Mouse (Mus musculus): ENCODE results near the gene Ogdh. TPM values are rescaled to one million over a fixed set of nuclear protein-coding genes. Genes with fewer than 3 reads are reported as not detected.
"Not testable (repeated sequence)": the region's sequence is repeated elsewhere in the genome, so short reads cannot be mapped to it uniquely, and the experiment has no call there.

The Ogdh gene
- 112 TPM in 2 replicates for polyA plus RNA-seq (2014; fragmentation: Nextera tagmentation; extraction: Ambion mirVana)

- DNase-seq (ENCODE audit: low spot score), result peak; percentile 100
- peak within 1 kb of the TSS; percentile 89 for H3K4me3 ChIP-seq (ENCODE audit: low read depth, low read length)
- H3K36me3 ChIP-seq (ENCODE audit: control insufficient read depth, insufficient read depth, low read length), result no peaks in the 10 kb centered on the region
- H3K4me1 ChIP-seq (replicated peaks; ENCODE audit: control insufficient read depth, insufficient read depth, low read length), result peaks cover 6% of the 10 kb centered on the region; the same call in 1 of the 2 replicates
- H3K4me2 ChIP-seq (ENCODE audit: low read length), result peak within 1 kb of the TSS; percentile 62
- peak; percentile 98 for ATAC-seq (replicated peaks; ENCODE audit: low FRiP score, low TSS enrichment, low read depth)
- no peaks in the 10 kb centered on the region for H3K9me3 ChIP-seq (ENCODE audit: control insufficient read depth, low read length)
- peak within 1 kb of the TSS; percentile 84 for H3K27ac ChIP-seq (ENCODE audit: low read depth)
- H3K9ac ChIP-seq (ENCODE audit: low read length), result peak within 1 kb of the TSS; percentile 64
- H3K27me3 ChIP-seq (replicated peaks; ENCODE audit: control insufficient read depth, insufficient read depth, low read length), result no peaks in the 10 kb centered on the region
- 0% methylated on average over 68 of the region's 77 CpGs for WGBS
Measured at GRCm38 (mm10) chr11:6291401-6292115, at the start of gene Ogdh. Gene Ogdh (plus strand): TSS chr11:6291633.

GRCm38 (mm10) chr11:6244707-6245106 is 46.7 kb upstream of the Ogdh start:
- H3K27me3 ChIP-seq (replicated peaks; ENCODE audit: control insufficient read depth, insufficient read depth, low read length), result no peaks in the 10 kb centered on the region
- H3K9me3 ChIP-seq (ENCODE audit: control insufficient read depth, low read length), result no peaks in the 10 kb centered on the region
- H3K4me3 ChIP-seq (ENCODE audit: low read depth, low read length), result no peak overlapping the region
- DNase-seq (ENCODE audit: low spot score) (no peak), ATAC-seq (replicated peaks; ENCODE audit: low FRiP score, low TSS enrichment, low read depth) (no peak)
- H3K36me3 ChIP-seq (ENCODE audit: control insufficient read depth, insufficient read depth, low read length), result no peaks in the 10 kb centered on the region
- H3K27ac ChIP-seq (ENCODE audit: low read depth), result no peak overlapping the region
- WGBS, result 58% methylated on average over 16 of the region's 19 CpGs
- H3K4me2 ChIP-seq (ENCODE audit: low read length), result no peak overlapping the region
- H3K9ac ChIP-seq (ENCODE audit: low read length), result no peak overlapping the region
- H3K4me1 ChIP-seq (replicated peaks; ENCODE audit: control insufficient read depth, insufficient read depth, low read length), result no peaks in the 10 kb centered on the region

GRCm38 (mm10) chr11:6252248-6252647 is 39.2 kb upstream of the Ogdh start:
- H3K9ac ChIP-seq (ENCODE audit: low read length), result no peak overlapping the region
- H3K4me2 ChIP-seq (ENCODE audit: low read length), result no peak overlapping the region
- no peaks in the 10 kb centered on the region for H3K27me3 ChIP-seq (replicated peaks; ENCODE audit: control insufficient read depth, insufficient read depth, low read length)
- no peaks in the 10 kb centered on the region for H3K9me3 ChIP-seq (ENCODE audit: control insufficient read depth, low read length)
- no peak for DNase-seq (ENCODE audit: low spot score)
- H3K36me3 ChIP-seq (ENCODE audit: control insufficient read depth, insufficient read depth, low read length), result no peaks in the 10 kb centered on the region
- no peak for ATAC-seq (replicated peaks; ENCODE audit: low FRiP score, low TSS enrichment, low read depth)
- H3K4me1 ChIP-seq (replicated peaks; ENCODE audit: control insufficient read depth, insufficient read depth, low read length), result no peaks in the 10 kb centered on the region
- WGBS, result 89% methylated on average over 5 of the region's 5 CpGs
- no peak overlapping the region for H3K4me3 ChIP-seq (ENCODE audit: low read depth, low read length)
- H3K27ac ChIP-seq (ENCODE audit: low read depth), result no peak overlapping the region

GRCm38 (mm10) chr11:6252824-6253223 is 38.6 kb upstream of the Ogdh start:
- WGBS, result 82% methylated on average over 4 of the region's 4 CpGs
- H3K4me2 ChIP-seq (ENCODE audit: low read length), result no peak overlapping the region
- no peak for ATAC-seq (replicated peaks; ENCODE audit: low FRiP score, low TSS enrichment, low read depth)
- H3K4me3 ChIP-seq (ENCODE audit: low read depth, low read length), result no peak overlapping the region
- no peak overlapping the region for H3K27ac ChIP-seq (ENCODE audit: low read depth)
- H3K36me3 ChIP-seq (ENCODE audit: control insufficient read depth, insufficient read depth, low read length), result 0 out of 2 replicates have a peak, but pooled peaks cover 2% of the 10 kb centered on the region
- H3K9ac ChIP-seq (ENCODE audit: low read length), result no peak overlapping the region
- no peaks in the 10 kb centered on the region for H3K4me1 ChIP-seq (replicated peaks; ENCODE audit: control insufficient read depth, insufficient read depth, low read length)
- DNase-seq (ENCODE audit: low spot score), result no peak
- no peaks in the 10 kb centered on the region for H3K9me3 ChIP-seq (ENCODE audit: control insufficient read depth, low read length)
- H3K27me3 ChIP-seq (replicated peaks; ENCODE audit: control insufficient read depth, insufficient read depth, low read length), result no peaks in the 10 kb centered on the region

- not testable (repeated sequence) for H3K27me3 ChIP-seq (replicated peaks; ENCODE audit: control insufficient read depth, insufficient read depth, low read length); ATAC-seq (replicated peaks; ENCODE audit: low FRiP score, low TSS enrichment, low read depth); H3K9me3 ChIP-seq (ENCODE audit: control insufficient read depth, low read length); H3K4me3 ChIP-seq (ENCODE audit: low read depth, low read length); H3K9ac ChIP-seq (ENCODE audit: low read length); H3K27ac ChIP-seq (ENCODE audit: low read depth); DNase-seq (ENCODE audit: low spot score); H3K4me1 ChIP-seq (replicated peaks; ENCODE audit: control insufficient read depth, insufficient read depth, low read length); H3K4me2 ChIP-seq (ENCODE audit: low read length)
- WGBS, result 84% methylated on average over 2 of the region's 2 CpGs
- peaks cover 19% of the 10 kb centered on the region for H3K36me3 ChIP-seq (ENCODE audit: control insufficient read depth, insufficient read depth, low read length)
Measured at GRCm38 (mm10) chr11:6254602-6255001, 36.8 kb upstream of the Ogdh start.

GRCm38 (mm10) chr11:6256490-6257072 is 34.9 kb upstream of the Ogdh start:
- Histone ChIP-seq H3K4me3 (ENCODE audit: low read depth, low read length) (no peak overlapping the region), H3K9me3 (ENCODE audit: control insufficient read depth, low read length) (no peaks in the 10 kb centered on the region), H3K9ac (ENCODE audit: low read length) (no peak overlapping the region), H3K4me1 (replicated peaks; ENCODE audit: control insufficient read depth, insufficient read depth, low read length) (no peaks in the 10 kb centered on the region), H3K36me3 (ENCODE audit: control insufficient read depth, insufficient read depth, low read length) (peaks cover 39% of the 10 kb centered on the region), H3K4me2 (ENCODE audit: low read length) (no peak overlapping the region), H3K27ac (ENCODE audit: low read depth) (no peak overlapping the region), H3K27me3 (replicated peaks; ENCODE audit: control insufficient read depth, insufficient read depth, low read length) (no peaks in the 10 kb centered on the region)
- DNase-seq (ENCODE audit: low spot score), result no peak
- 61% methylated on average over 6 of the region's 6 CpGs for WGBS
- 0 out of 2 replicates have a peak, but pooled peaks have one; percentile 20 for ATAC-seq (replicated peaks; ENCODE audit: low FRiP score, low TSS enrichment, low read depth)

GRCm38 (mm10) chr11:6259413-6259812 is 32.0 kb upstream of the Ogdh start:
- Histone ChIP-seq H3K4me3 (ENCODE audit: low read depth, low read length) (no peak overlapping the region), H3K4me1 (replicated peaks; ENCODE audit: control insufficient read depth, insufficient read depth, low read length) (no peaks in the 10 kb centered on the region), H3K36me3 (ENCODE audit: control insufficient read depth, insufficient read depth, low read length) (peaks cover 67% of the 10 kb centered on the region), H3K9me3 (ENCODE audit: control insufficient read depth, low read length) (no peaks in the 10 kb centered on the region), H3K9ac (ENCODE audit: low read length) (no peak overlapping the region), H3K27ac (ENCODE audit: low read depth) (no peak overlapping the region), H3K27me3 (replicated peaks; ENCODE audit: control insufficient read depth, insufficient read depth, low read length) (no peaks in the 10 kb centered on the region), H3K4me2 (ENCODE audit: low read length) (no peak overlapping the region)
- DNase-seq (ENCODE audit: low spot score) (no peak), ATAC-seq (replicated peaks; ENCODE audit: low FRiP score, low TSS enrichment, low read depth) (no peak)
- WGBS, result 91% methylated on average over 7 of the region's 7 CpGs

- peaks cover 3% of the 10 kb centered on the region for H3K4me1 ChIP-seq (replicated peaks; ENCODE audit: control insufficient read depth, insufficient read depth, low read length)
- H3K9me3 ChIP-seq (ENCODE audit: control insufficient read depth, low read length), result no peaks in the 10 kb centered on the region
- H3K27me3 ChIP-seq (replicated peaks; ENCODE audit: control insufficient read depth, insufficient read depth, low read length), result no peaks in the 10 kb centered on the region
- ATAC-seq (replicated peaks; ENCODE audit: low FRiP score, low TSS enrichment, low read depth), result 0 out of 2 replicates have a peak, but pooled peaks have one; percentile 44
- no peak overlapping the region for H3K9ac ChIP-seq (ENCODE audit: low read length)
- H3K4me3 ChIP-seq (ENCODE audit: low read depth, low read length), result no peak overlapping the region
- no peak overlapping the region for H3K27ac ChIP-seq (ENCODE audit: low read depth)
- WGBS, result 81% methylated on average over 10 of the region's 10 CpGs
- peak; percentile 86 for DNase-seq (ENCODE audit: low spot score)
- H3K4me2 ChIP-seq (ENCODE audit: low read length), result no peak overlapping the region
- peaks cover 86% of the 10 kb centered on the region for H3K36me3 ChIP-seq (ENCODE audit: control insufficient read depth, insufficient read depth, low read length)
Measured at GRCm38 (mm10) chr11:6261434-6262082, 29.9 kb upstream of the Ogdh start.

Measured in intestine, embryonic 14.5 days (tissue).